Mouse (Mus musculus) heart, postnatal 14 days (tissue): ENCODE data around the gene Vmac. TPM values are rescaled to one million over a fixed set of nuclear protein-coding genes. Genes with fewer than 3 reads are reported as not detected.

Experiments
- DNase-seq, 2 experiments: peaks; one replicate each; pipeline ENCODE4 v3.0.0; 2021 to 2022
- intact Hi-C: fragments of 180-260 bp; cut with DNase I; formaldehyde crosslinking; loops from one replicate; pipeline ENCODE4 v1.15.1; 2025
- long read RNA-seq, 2 experiments: library from polyadenylated mRNA; stranded (forward); transcript quantifications; one replicate each; pipeline ENCODE4 v2.0.0; 2021
- total RNA-seq, 2 experiments: library from RNA; stranded (reverse); gene quantifications; 2 replicates each; pipeline ENCODE4 v1.2.3; 2021

Gene Vmac
- 1 to 10 TPM; 5.3 to 7.6 TPM for total RNA-seq
- long read RNA-seq, experiment 1, partial matches to known transcripts, result 0 of 6 reads
- long read RNA-seq, experiment 1, other reads (novel, unspliced or antisense), result 2 of 6 reads
- long read RNA-seq, experiment 2, partial matches to known transcripts, result 0 of 6 reads
- long read RNA-seq, experiment 2, other reads (novel, unspliced or antisense), result 0 of 6 reads

GRCm38 (mm10) chr17:56717363-56718058, at the start of gene Vmac, which contains the start of gene Ndufa11:
Vmac (minus strand) TSS chr17:56718022.
Ndufa11 (plus strand) TSS chr17:56717767.
- intact Hi-C loops, result loop anchor here (2.0 kb wide), 1 partner anchor 39 kb away; the partner anchor contains the start of gene Nrtn
- DNase-seq, result peak; percentile 95 to 96

DNA sequence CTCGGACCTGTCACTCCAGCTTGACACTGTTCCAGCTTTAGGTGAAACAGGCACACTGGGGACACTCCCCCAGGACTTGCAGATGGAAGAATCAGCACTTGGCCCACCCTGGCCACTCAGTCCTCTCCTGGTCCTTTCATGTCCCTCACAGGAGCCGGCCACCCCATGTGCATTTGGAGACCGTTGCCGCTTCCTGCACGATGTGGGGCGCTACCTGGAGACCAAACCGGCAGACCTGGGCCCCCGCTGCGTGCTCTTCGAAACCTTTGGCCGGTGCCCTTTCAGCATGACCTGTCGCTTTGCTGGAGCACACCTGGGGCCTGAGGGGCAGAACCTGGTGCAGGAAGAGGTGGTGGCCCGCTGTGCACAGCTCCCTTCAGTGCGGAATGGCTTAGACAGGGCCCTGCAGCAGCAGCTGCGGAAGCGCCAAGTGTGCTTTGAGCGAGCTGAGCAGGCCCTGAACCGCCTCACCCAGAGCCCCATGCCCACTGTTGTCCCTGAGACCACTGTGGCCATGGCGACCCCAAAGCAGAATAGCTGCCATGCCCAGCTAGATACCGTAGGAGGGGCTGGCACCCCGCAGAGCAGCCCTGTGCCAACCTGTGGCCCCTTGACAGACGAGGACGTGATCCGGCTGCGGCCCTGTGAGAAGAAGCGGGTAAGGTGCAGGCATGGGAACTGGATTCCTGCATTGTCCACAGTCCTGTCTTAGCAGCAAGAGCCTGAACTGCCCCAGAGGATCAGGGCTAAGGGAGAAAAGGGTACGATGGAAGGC, 49.0 kb upstream of the Vmac start:
- no peak for DNase-seq
- intact Hi-C loops, result no loop called here

DNA sequence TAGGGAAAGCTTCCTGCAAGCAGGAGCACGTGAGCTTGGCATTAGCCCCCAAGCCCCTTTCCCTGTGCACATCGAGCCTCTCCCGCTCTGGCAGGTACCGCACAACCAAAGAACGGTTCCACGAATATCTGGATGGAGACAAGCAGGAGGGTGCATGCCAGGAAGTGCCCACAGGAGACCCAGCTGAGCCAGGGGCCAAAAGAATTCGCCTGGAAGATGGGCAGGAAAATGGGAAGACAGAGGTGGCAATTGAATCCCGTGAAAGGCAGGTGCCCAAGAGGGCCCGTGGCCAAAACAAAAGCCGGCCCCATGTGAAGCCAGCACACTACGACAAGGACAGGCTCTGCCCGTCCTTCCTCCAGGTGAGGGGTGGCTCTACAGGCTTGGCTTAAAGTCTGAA, 47.6 kb upstream of the Vmac start:
- intact Hi-C loops, result no loop called here

GRCm38 (mm10) chr17:56764474-56765354, 46.9 kb upstream of the Vmac start, which contains the start of gene Dus3l:
Dus3l (plus strand) TSS chr17:56764757.
- DNase-seq, result peak; percentile 85
- intact Hi-C loops, result no loop called here

More for the DNA sequence above, 47.6 kb upstream of the Vmac start:
- no peak for DNase-seq

DNA sequence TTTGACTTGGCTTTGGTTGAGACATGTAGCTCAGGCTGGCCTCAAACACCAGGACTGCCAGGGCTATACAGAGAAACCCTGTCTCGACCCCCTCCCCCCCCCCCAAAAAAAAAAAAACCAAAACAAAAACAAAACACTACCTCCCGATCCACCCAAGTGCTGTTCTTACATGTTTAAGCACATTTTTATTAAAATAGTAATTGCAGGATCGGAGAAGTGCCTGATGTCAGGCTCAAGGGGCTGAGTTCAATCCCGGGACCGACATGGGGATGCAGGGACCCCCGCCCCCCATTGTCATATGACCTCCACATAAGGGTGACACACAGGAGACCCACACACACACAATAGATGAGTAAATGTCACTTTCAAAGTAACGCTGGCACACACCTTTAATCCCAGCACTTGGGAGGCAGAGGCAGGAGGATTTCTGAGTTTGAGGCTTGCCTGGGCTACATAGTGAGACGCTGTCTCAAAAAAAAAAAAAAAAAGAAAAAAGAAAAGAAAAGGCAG, 46.0 kb upstream of the Vmac start:
- DNase-seq, result no peak
- intact Hi-C loops, result no loop called here

GRCm38 (mm10) chr17:56762769-56763731, 45.2 kb upstream of the Vmac start:
- DNase-seq, result peak; percentile 55 to 72
- intact Hi-C loops, result no loop called here

GRCm38 (mm10) chr17:56761991-56762410, 44.2 kb upstream of the Vmac start:
- peak; percentile 92 to 93 for DNase-seq
- intact Hi-C loops, result no loop called here

- intact Hi-C loops, result no loop called here
- no peak for DNase-seq
These were observed 43.3 kb upstream of the Vmac start for GRCm38 (mm10) chr17:56761077-56761476.

DNA sequence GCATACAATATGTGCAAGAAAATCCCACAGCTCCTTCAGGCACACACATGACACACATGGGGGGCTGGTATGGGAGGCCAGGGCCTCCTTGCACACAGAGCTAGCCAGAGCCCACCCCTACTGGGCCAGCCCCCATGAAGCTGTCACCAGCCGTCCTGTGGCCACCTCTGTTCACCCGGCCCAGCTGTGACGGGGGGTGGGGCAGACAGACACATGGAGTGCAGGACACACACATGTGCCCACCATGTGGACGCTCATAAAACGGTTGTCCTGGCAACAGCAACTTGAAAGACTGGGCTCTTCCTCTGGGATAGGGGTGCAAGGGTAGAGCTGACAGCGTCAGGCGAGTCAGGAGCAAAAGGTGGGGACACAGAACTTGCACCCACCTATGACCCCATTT, 41.4 kb upstream of the Vmac start:
- DNase-seq, result no peak
- intact Hi-C loops, result loop anchor here (5.0 kb wide), 1 partner anchor 72 kb away; no protein-coding TSS in a partner anchor

- DNase-seq, result peak; percentile 54 to 77
- intact Hi-C loops, result loop anchor here (5.0 kb wide), 1 partner anchor 71 kb away; no protein-coding TSS in a partner anchor
These were observed 40.3 kb upstream of the Vmac start for GRCm38 (mm10) chr17:56758132-56758531.

- intact Hi-C loops, result loop anchor here (2.0 to 5.0 kb wide), 2 partner anchors 39 to 70 kb away; partner anchors contain the start of gene Vmac
These were observed 39.7 kb upstream of the Vmac start, which contains the start of gene Nrtn for GRCm38 (mm10) chr17:56757416-56758123. Nrtn (minus strand) TSS chr17:56757530.

GRCm38 (mm10) chr17:56756703-56757399, 39.0 kb upstream of the Vmac start:
- DNase-seq, result peak; percentile 43 to 62
- intact Hi-C loops, result loop anchor here (2.0 to 5.0 kb wide), 2 partner anchors 38 to 70 kb away; partner anchors contain the start of gene Vmac

More at GRCm38 (mm10) chr17:56757416-56758123, 39.7 kb upstream of the Vmac start, which contains the start of gene Nrtn:
- DNase-seq, result peak; percentile 85 to 91

DNA sequence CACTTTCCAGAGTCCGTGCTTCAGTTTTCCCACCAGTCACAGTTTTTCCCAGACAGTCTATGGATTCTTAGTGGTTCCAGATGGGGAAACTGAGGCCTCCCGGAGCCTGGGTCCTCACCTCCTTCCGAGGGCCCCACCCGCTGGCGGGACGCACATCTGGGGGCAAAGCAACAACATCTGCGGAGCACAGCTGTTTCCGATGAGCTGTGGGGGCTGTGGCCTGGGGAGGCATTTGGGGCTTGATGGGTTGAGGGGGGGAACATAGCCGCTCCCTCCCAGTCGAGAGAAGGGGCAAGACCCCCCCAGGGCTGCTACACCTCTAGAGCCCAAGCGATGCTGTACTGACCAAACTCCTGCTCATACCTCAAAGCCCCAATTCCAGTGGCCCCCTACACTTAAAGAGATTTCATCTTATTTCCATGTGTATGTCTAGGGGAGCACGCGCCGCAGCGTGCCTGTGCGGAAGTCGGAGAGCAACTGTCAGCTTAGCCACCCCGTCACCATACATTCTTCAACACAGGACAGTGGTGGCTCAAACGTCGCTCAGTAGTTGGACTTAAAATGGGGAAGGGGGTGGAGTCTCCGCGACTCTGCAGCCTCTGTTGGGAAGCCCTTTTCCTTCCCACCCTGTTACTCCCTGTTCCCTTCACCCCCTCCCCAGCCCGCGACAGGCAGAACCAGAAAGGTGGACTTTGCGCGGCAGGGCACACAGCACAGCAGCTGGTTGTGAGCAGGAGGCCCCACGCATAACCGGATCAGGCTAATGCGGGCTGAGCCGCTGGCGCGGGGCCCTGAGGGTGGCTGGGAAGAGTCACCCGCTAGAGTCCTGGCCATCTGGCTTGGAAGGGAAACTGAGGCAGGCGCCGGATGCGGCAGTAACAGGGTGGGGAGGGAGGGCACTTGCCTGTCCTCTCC, 36.7 kb upstream of the Vmac start:
- intact Hi-C loops, result loop anchor here (5.0 kb wide), 1 partner anchor 67 kb away; no protein-coding TSS in a partner anchor

GRCm38 (mm10) chr17:56753452-56753851, 35.6 kb upstream of the Vmac start:
- intact Hi-C loops, result no loop called here

More for the DNA sequence above, 36.7 kb upstream of the Vmac start:
- no peak for DNase-seq

DNA sequence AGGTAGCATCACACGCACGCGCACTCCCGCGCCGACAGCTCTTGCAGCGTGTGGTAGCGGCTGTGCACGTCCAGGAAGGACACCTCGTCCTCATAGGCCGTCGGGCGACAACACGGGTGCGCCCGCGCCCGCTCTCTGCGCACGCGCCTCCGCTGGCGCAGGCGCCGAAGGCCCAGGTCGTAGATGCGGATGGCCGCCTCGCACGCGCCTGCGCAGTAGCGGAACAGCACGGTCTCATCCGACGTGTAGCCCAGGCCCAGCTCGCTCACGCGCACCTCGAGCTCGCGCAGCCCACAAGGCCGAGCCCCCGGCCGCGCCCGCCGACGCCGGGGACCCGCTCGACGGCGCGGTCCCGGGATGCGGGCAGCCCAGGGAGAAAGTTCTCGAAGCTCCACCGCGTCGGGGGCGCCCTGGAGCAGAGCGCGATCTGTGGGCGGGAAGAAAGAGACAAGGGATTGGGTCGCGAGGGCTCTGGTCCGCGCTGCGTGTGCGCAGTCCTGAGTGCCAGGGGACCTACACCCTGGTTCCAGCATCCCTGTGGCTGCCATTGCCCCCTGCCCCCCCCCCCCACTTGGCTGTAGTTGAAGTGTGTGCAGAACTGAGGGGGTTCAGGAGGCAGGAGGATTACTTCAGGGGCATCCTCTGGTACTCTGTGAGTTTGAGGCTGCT, 33.7 kb upstream of the Vmac start:
- peak; percentile 49 to 58 for DNase-seq

More at GRCm38 (mm10) chr17:56753452-56753851, 35.6 kb upstream of the Vmac start:
- no peak for DNase-seq

More for the DNA sequence above, 33.7 kb upstream of the Vmac start:
- intact Hi-C loops, result no loop called here
